Mouse (Mus musculus) embryonic fibroblast, embryonic 13.5 days (primary cell): ENCODE results near the gene Itga4.

Source experiments
- CTCF ChIP-seq: IDR thresholded peaks from 2 replicates; pipeline ENCODE4 v1.5.1; 2011; ENCODE audit warnings: mild to moderate bottlenecking, control low read depth, low read length, moderate library complexity, borderline replicate concordance; ENCODE audit not compliant: insufficient read depth
- POLR2A ChIP-seq: IDR thresholded peaks from 2 replicates; pipeline ENCODE4 v1.6.1; 2011; ENCODE audit warnings: low read depth, mild to moderate bottlenecking, control low read depth, low read length, moderate library complexity

DNA sequence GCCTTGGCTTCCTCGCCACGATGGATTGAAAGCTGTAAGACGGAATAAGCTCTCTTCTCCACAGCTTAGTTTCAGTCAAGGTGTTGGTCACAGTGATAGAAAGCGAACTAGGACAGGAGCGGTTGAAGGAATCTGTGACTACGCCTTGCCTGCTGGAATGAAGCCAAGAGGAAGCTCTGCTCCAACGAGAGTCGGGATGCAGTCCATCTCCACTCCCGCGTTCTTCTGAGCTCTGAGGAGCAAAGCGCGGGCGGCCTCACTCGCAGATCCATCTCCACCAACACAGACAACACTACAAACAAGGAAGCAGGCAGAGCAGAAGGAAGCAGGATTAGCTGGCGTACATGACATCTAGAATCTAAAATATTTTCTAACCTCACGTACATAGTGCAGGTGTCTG is 99.5 kb downstream of the Itga4 start:
- TF ChIP-seq POLR2A (no peak), CTCF (no peak)
